Mouse (Mus musculus): ENCODE results near the gene Alpl.

GRCm38 (mm10) chr4:137700960-137701359, 95.2 kb downstream of the Alpl start:
- TF ChIP-seq CEBPB (IDR thresholded peaks at IDR 0.05; ENCODE audit: insufficient read depth, poor library complexity, severe bottlenecking) (no peak), POLR2A (IDR thresholded peaks at IDR 0.05; ENCODE audit: insufficient read length, low read depth) (no peak), MYOD1 (IDR thresholded peaks at IDR 0.05; ENCODE audit: control insufficient read depth in 1 of 3, insufficient read length in 2 of 3, low read depth in 2 of 3) (no peak), USF1 (IDR thresholded peaks at IDR 0.05; ENCODE audit: low read depth) (no peak), POLR2AphosphoS2 (IDR thresholded peaks at IDR 0.05; ENCODE audit: insufficient read length, low read depth) (no peak)

Measured in myocyte (in vitro differentiated cells).